Mouse (Mus musculus) kidney, adult 2 months (tissue): Measurements from ENCODE around the gene Zfyve21. TPM values are rescaled to one million over a fixed set of nuclear protein-coding genes. Genes with fewer than 3 reads are reported as not detected.

Source experiments
- DNase-seq: peaks from one replicate; pipeline ENCODE4 v3.0.0; 2021
- H3K27ac ChIP-seq: fragments of 200-500 bp; 2 replicates; pipeline ENCODE4 v1.5.1; 2012; ENCODE audit warnings: low read depth, low read length, control low read depth, inconsistent platforms; ENCODE audit not compliant: insufficient read depth
- H3K27me3 ChIP-seq: fragments of 200-500 bp; replicated peaks from 2 replicates; pipeline ENCODE4 v1.6.1; 2012; ENCODE audit warnings: mild to moderate bottlenecking, moderate library complexity, low read length, inconsistent platforms; ENCODE audit not compliant: control insufficient read depth, insufficient read depth
- H3K36me3 ChIP-seq: fragments of 200-500 bp; 2 replicates; pipeline ENCODE4 v1.6.1; 2012; ENCODE audit warnings: mild to moderate bottlenecking, moderate library complexity, low read length, inconsistent platforms; ENCODE audit not compliant: control insufficient read depth, insufficient read depth
- H3K4me1 ChIP-seq: fragments of 200-500 bp; 2 replicates; pipeline ENCODE4 v1.6.1; 2011; ENCODE audit warnings: low read length; ENCODE audit not compliant: control insufficient read depth, insufficient read depth
- H3K4me3 ChIP-seq: fragments of 200-500 bp; 2 replicates; pipeline ENCODE4 v1.5.1; 2011; ENCODE audit warnings: mild to moderate bottlenecking, low read depth, low read length, control low read depth; ENCODE audit not compliant: insufficient read depth
- CTCF ChIP-seq: fragments of 200-500 bp; conservative IDR thresholded peaks from 2 replicates; pipeline ENCODE4 v1.5.1; 2011; ENCODE audit warnings: low read depth, mild to moderate bottlenecking, control low read depth, low read length, moderate library complexity, mixed read lengths; ENCODE audit not compliant: insufficient read depth, insufficient read length
- POLR2A ChIP-seq: fragments of 200-500 bp; IDR thresholded peaks from one replicate; pipeline ENCODE4 v1.6.1; 2011; ENCODE audit warnings: low read depth, low read length, control low read depth
- WGBS: fragments of 180-500 bp; shearing (Covaris S2); methylation state at CpG from one replicate; pipeline ENCODE4 v1.1.7; 2018; 5-methylcytosine and 5-hydroxymethylcytosine counted together
- polyA plus RNA-seq: library from polyadenylated mRNA; depleted of rRNA; stranded (reverse); fragments of >200 nt; gene quantifications from 2 replicates; pipeline ENCODE4 v1.2.3, GENCODE M21; 2012; rRNA removed

Zfyve21 gene
- polyA plus RNA-seq, 1 experiment, result 105 TPM

- H3K4me1 ChIP-seq, result no peaks in the 10 kb centered on the region
- WGBS, result 11% methylated on average over 3 of the region's 3 CpGs
- DNase-seq, result peak; percentile 80
- peak; percentile 99 for TF ChIP-seq CTCF
- no peak for TF ChIP-seq POLR2A
- no peaks in the 10 kb centered on the region for H3K27me3 ChIP-seq
- no peaks in the 10 kb centered on the region for H3K36me3 ChIP-seq
- no peak overlapping the region for H3K27ac ChIP-seq
- no peak overlapping the region for H3K4me3 ChIP-seq
These were observed 64.2 kb downstream of the Zfyve21 start for GRCm38 (mm10) chr12:111878213-111878612.

Other genes with a start within 250 kb of the Zfyve21 start
- 33.7 and 37.4 TPM in 2 replicates for gene Mark3, start 239.6 kb upstream of the Zfyve21 start, polyA plus RNA-seq
- 280 and 340 TPM in 2 replicates for gene Ckb, start 141.8 kb upstream of the Zfyve21 start, polyA plus RNA-seq
- 12.4 and 16.9 TPM in 2 replicates for gene Trmt61a, start 136.1 kb upstream of the Zfyve21 start, polyA plus RNA-seq
- gene Bag5, start 100.9 kb upstream of the Zfyve21 start, polyA plus RNA-seq, result 11.3 and 14.6 TPM in 2 replicates
- 63.8 and 68.4 TPM in 2 replicates for gene Apopt1, start 100.9 kb upstream of the Zfyve21 start, polyA plus RNA-seq
- 40.3 and 44.3 TPM in 2 replicates for gene Klc1, start 55.3 kb upstream of the Zfyve21 start, polyA plus RNA-seq
- 5.3 and 6.0 TPM in 2 replicates for gene Xrcc3, start 297 bp upstream of the Zfyve21 start, polyA plus RNA-seq
- 11.2 and 11.7 TPM in 2 replicates for gene Ppp1r13b, start 93.9 kb downstream of the Zfyve21 start, polyA plus RNA-seq
- 91.8 and 126 TPM in 2 replicates for gene Atp5mpl, start 152.8 kb downstream of the Zfyve21 start, polyA plus RNA-seq
- gene Tdrd9, start 157.4 kb downstream of the Zfyve21 start, polyA plus RNA-seq, result 0.07 TPM in 1 of 2 replicates, not detected in the other
- not detected in 2 replicates for gene Rd3l, start 167.1 kb downstream of the Zfyve21 start, polyA plus RNA-seq